Mouse (Mus musculus): ENCODE results near the gene Hcfc1r1. TPM values are rescaled to one million over a fixed set of nuclear protein-coding genes. Genes with fewer than 3 reads are reported as not detected.
A peak's percentile ranks its signal among the peaks of the same experiment; 100 is the strongest.

Hcfc1r1 gene
- total RNA-seq, 4 experiments from 2014 or later: 108 to 127 (median 120) TPM

- DNase-seq (ENCODE audit: low spot score in 2 of 2): peak; percentile 50 to 59
Observed at GRCm38 (mm10) chr17:23675127-23675526, 1.7 kb downstream of the Hcfc1r1 start.

- peak; percentile 53 to 57 for DNase-seq (ENCODE audit: low spot score in 2 of 2)
Observed at GRCm38 (mm10) chr17:23675564-23676281, 2.3 kb downstream of the Hcfc1r1 start.

- DNase-seq (ENCODE audit: low spot score in 2 of 2): no peak
Observed at GRCm38 (mm10) chr17:23676473-23677031, 3.2 kb downstream of the Hcfc1r1 start.

- DNase-seq (ENCODE audit: low spot score in 2 of 2): peak; percentile 81 to 83
Observed at GRCm38 (mm10) chr17:23677236-23677679, 3.9 kb downstream of the Hcfc1r1 start, which contains the start of gene Tnfrsf12a. TSS of gene Tnfrsf12a (minus strand) at chr17:23677468.

- no peak for DNase-seq (ENCODE audit: low spot score in 2 of 2)
Observed at GRCm38 (mm10) chr17:23679127-23679835, 5.9 kb downstream of the Hcfc1r1 start, which contains the start of gene Cldn6. TSS of gene Cldn6 (plus strand) at chr17:23679249.

- no peak for DNase-seq (ENCODE audit: low spot score in 2 of 2)
Observed at GRCm38 (mm10) chr17:23680336-23680735, 6.9 kb downstream of the Hcfc1r1 start.

- no peak for DNase-seq (ENCODE audit: low spot score in 2 of 2)
Observed at GRCm38 (mm10) chr17:23681086-23681485, 7.7 kb downstream of the Hcfc1r1 start.

- DNase-seq (ENCODE audit: low spot score in 2 of 2): no peak
Observed at GRCm38 (mm10) chr17:23682092-23682491, 8.7 kb downstream of the Hcfc1r1 start.

- DNase-seq (ENCODE audit: low spot score in 2 of 2): no peak
Observed at GRCm38 (mm10) chr17:23682530-23682929, 9.1 kb downstream of the Hcfc1r1 start.

GRCm38 (mm10) chr17:23683226-23683625 is 9.8 kb downstream of the Hcfc1r1 start:
- no peak for DNase-seq (ENCODE audit: low spot score in 2 of 2)

- DNase-seq (ENCODE audit: low spot score in 2 of 2): no peak
Observed at GRCm38 (mm10) chr17:23683856-23684672, 10.7 kb downstream of the Hcfc1r1 start, which contains the start of gene Cldn9. TSS of gene Cldn9 (minus strand) at chr17:23684026.

- DNase-seq (ENCODE audit: low spot score in 2 of 2): no peak
Observed at GRCm38 (mm10) chr17:23694491-23694890, 21.1 kb downstream of the Hcfc1r1 start.

GRCm38 (mm10) chr17:23695801-23696200 is 22.4 kb downstream of the Hcfc1r1 start:
- DNase-seq (ENCODE audit: low spot score in 2 of 2): no peak

GRCm38 (mm10) chr17:23699131-23700077 is 26.0 kb downstream of the Hcfc1r1 start:
- DNase-seq (ENCODE audit: low spot score in 2 of 2): peak in 1 of 2 experiments; percentile 57

GRCm38 (mm10) chr17:23700079-23700478 is 26.7 kb downstream of the Hcfc1r1 start:
- peak; percentile 82 to 88 for DNase-seq (ENCODE audit: low spot score in 2 of 2)

GRCm38 (mm10) chr17:23703301-23703700 is 29.9 kb downstream of the Hcfc1r1 start:
- no peak for DNase-seq (ENCODE audit: low spot score in 2 of 2)

GRCm38 (mm10) chr17:23704741-23705140 is 31.3 kb downstream of the Hcfc1r1 start:
- no peak for DNase-seq (ENCODE audit: low spot score in 2 of 2)

GRCm38 (mm10) chr17:23705525-23706104 is 32.2 kb downstream of the Hcfc1r1 start:
- no peak for DNase-seq (ENCODE audit: low spot score in 2 of 2)

- peak; percentile 40 to 59 for DNase-seq (ENCODE audit: low spot score in 2 of 2)
Observed at GRCm38 (mm10) chr17:23706212-23706611, 32.8 kb downstream of the Hcfc1r1 start.

- no peak for DNase-seq (ENCODE audit: low spot score in 2 of 2)
Observed at GRCm38 (mm10) chr17:23717003-23717402, 43.6 kb downstream of the Hcfc1r1 start.

Data from gastrocnemius, adult 8-10 months (tissue).